Mouse (Mus musculus): ENCODE results near the gene Igfbp7. TPM values are rescaled to one million over a fixed set of nuclear protein-coding genes. Genes with fewer than 3 reads are reported as not detected.

The Igfbp7 gene
- polyA plus RNA-seq, 1 experiment from 2014 or later = 60.7 TPM

DNA sequence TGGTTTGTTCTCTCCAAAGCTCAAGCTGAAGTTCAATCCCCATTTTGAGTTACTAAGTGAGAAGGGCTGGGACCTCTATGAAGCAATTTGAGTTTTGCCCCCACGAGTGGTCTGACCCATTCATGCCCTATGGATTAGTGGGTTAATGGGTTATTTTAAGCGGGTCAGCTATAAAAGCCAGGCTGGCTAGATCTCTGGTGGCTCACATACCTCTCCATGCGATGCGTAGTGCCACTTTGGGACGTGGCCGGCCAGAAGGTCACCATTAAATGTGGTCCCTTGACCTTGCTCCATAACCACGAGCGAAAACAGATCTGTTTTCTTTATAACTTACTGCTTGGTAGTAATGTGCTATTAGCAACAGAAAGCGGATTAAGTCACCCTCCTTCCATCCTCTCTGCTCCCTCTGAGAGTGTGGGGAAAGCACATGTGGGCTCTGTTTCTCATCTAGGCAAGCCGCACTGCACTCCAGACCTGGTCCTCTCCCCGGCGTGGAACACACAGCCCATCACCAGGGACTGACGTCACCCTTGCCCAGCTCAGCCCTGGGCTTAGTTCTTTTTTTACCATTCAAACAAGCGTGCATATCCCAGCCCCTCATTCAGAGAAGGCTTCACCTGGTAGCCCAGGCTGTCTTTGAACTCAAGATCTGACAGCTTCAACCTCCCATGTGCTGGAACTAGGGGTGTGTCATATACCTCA, 28.3 kb downstream of the Igfbp7 start:
- Histone ChIP-seq H3K4me1 (ENCODE audit: control insufficient read depth, insufficient read depth, low read length) (no peaks in the 10 kb centered on the region), H3K9ac (replicated peaks; ENCODE audit: low read length) (no peak overlapping the region), H3K4me3 (replicated peaks; ENCODE audit: low read depth, low read length) (no peak overlapping the region), H3K36me3 (ENCODE audit: control insufficient read depth, insufficient read depth, low read length) (no peaks in the 10 kb centered on the region), H3K27ac (replicated peaks; ENCODE audit: low read depth, low read length) (no peak overlapping the region), H3K27me3 (ENCODE audit: control insufficient read depth, insufficient read depth, low read length) (no peaks in the 10 kb centered on the region), H3K4me2 (ENCODE audit: low read length) (no peak overlapping the region), H3K9me3 (ENCODE audit: control insufficient read depth, low read length) (no peaks in the 10 kb centered on the region)
- 72% methylated on average over 14 of the region's 14 CpGs for whole genome bisulfite sequencing
- no peak for ATAC-seq (ENCODE audit: low FRiP score, low TSS enrichment)
- no peak for DNase-seq

DNA sequence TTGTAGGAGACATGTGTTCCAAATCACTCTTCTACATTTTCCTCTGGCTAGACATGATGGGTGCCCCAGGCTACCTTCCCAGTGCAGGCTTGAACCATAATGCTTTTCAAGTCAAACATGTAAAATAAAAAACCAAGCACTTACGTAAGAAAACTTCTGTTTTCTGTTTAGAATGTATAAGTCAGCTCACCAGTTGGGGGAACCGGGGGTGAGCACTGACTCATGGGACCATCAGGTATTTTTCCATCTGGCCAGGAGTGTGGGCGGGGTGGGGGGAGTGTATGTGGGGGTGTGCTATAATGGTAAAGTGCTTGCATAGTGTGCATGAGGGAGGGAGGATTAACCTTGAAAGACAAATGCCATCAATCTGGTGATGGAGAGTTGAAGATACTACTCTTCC, 29.8 kb downstream of the Igfbp7 start:
- DNase-seq (no peak), ATAC-seq (ENCODE audit: low FRiP score, low TSS enrichment) (no peak)
- Histone ChIP-seq H3K4me3 (replicated peaks; ENCODE audit: low read depth, low read length) (no peak overlapping the region), H3K9me3 (ENCODE audit: control insufficient read depth, low read length) (no peaks in the 10 kb centered on the region), H3K27me3 (ENCODE audit: control insufficient read depth, insufficient read depth, low read length) (no peaks in the 10 kb centered on the region), H3K4me1 (ENCODE audit: control insufficient read depth, insufficient read depth, low read length) (no peaks in the 10 kb centered on the region), H3K9ac (replicated peaks; ENCODE audit: low read length) (no peak overlapping the region), H3K36me3 (ENCODE audit: control insufficient read depth, insufficient read depth, low read length) (no peaks in the 10 kb centered on the region), H3K27ac (replicated peaks; ENCODE audit: low read depth, low read length) (no peak overlapping the region), H3K4me2 (ENCODE audit: low read length) (no peak overlapping the region)
- WGBS = 93% methylated on average over 3 of the region's 3 CpGs

DNA sequence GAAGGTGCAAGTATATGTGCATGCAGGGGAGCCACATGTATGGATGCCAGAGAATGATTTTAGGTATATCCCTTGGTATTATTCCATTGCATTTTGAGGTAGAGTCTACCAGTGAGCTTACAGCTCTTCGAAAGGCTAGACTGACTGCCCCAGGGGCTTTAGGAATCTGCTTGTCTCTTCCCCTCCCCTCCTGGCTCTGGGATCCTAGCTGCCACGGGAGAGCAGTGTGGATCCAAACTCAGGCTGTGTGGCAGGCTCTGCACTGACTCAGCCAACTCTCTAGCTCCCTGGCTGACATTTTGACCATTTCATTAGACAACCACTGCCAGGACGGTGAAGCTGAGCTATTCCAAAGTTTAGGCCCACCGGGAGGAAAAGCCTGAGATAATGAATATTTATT, 32.3 kb downstream of the Igfbp7 start:
- 75% methylated on average over 4 of the region's 4 CpGs for WGBS
- Histone ChIP-seq H3K27ac (replicated peaks; ENCODE audit: low read depth, low read length) (no peak overlapping the region), H3K36me3 (ENCODE audit: control insufficient read depth, insufficient read depth, low read length) (no peaks in the 10 kb centered on the region), H3K4me3 (replicated peaks; ENCODE audit: low read depth, low read length) (no peak overlapping the region), H3K9ac (replicated peaks; ENCODE audit: low read length) (no peak overlapping the region), H3K4me1 (ENCODE audit: control insufficient read depth, insufficient read depth, low read length) (no peaks in the 10 kb centered on the region), H3K9me3 (ENCODE audit: control insufficient read depth, low read length) (no peaks in the 10 kb centered on the region), H3K27me3 (ENCODE audit: control insufficient read depth, insufficient read depth, low read length) (no peaks in the 10 kb centered on the region), H3K4me2 (ENCODE audit: low read length) (no peak overlapping the region)
- ATAC-seq (ENCODE audit: low FRiP score, low TSS enrichment) (no peak), DNase-seq (no peak)

DNA sequence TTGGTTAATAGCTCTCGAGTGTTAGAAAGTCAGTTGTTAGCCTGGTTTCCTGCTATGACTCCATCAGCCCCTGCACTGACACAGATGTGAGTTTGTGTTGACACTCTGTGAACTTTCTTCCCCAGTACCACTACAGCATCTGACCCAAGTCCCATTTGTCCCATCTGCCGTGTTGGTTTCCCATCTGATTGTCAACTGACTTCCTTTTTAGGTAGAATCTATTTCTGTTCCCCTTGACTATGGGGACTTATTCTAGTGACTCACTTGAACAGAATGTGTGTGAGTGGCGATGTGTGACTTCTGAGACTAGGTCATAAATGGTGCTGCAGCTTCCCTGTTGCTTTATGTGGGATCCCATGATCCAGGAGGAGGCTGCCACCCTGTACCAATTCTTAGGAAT, 32.9 kb downstream of the Igfbp7 start:
- DNase-seq (no peak), ATAC-seq (ENCODE audit: low FRiP score, low TSS enrichment) (no peak)
- no peak overlapping the region for H3K9ac ChIP-seq (replicated peaks; ENCODE audit: low read length)
- no peaks in the 10 kb centered on the region for H3K36me3 ChIP-seq (ENCODE audit: control insufficient read depth, insufficient read depth, low read length)
- H3K27me3 ChIP-seq (ENCODE audit: control insufficient read depth, insufficient read depth, low read length) = no peaks in the 10 kb centered on the region
- H3K27ac ChIP-seq (replicated peaks; ENCODE audit: low read depth, low read length) = no peak overlapping the region
- H3K4me3 ChIP-seq (replicated peaks; ENCODE audit: low read depth, low read length) = no peak overlapping the region
- H3K4me1 ChIP-seq (ENCODE audit: control insufficient read depth, insufficient read depth, low read length) = no peaks in the 10 kb centered on the region
- WGBS = 89% methylated on average over 3 of the region's 3 CpGs
- no peak overlapping the region for H3K4me2 ChIP-seq (ENCODE audit: low read length)
- H3K9me3 ChIP-seq (ENCODE audit: control insufficient read depth, low read length) = no peaks in the 10 kb centered on the region

DNA sequence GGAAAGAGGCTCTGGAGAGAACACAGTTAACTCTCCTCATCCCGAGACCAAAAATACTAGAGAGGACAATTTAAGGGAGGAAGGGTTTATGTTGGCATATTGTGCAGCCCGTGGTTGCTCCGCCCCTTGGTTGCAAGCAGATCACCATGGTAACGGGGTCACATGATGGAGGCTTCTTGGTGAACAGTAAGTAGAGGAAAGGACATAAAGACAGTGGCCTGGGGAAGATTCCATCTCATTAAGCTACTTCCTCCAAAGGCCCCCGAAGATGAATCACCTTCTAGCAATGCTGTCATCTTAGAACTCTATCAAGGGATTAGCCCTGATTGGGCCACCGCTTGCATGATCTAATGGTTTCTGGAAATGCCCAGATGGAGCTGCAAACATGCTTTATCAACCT, 35.1 kb downstream of the Igfbp7 start:
- no peak for ATAC-seq (ENCODE audit: low FRiP score, low TSS enrichment)
- H3K4me1 ChIP-seq (ENCODE audit: control insufficient read depth, insufficient read depth, low read length) = no peaks in the 10 kb centered on the region
- no peak overlapping the region for H3K4me3 ChIP-seq (replicated peaks; ENCODE audit: low read depth, low read length)

DNA sequence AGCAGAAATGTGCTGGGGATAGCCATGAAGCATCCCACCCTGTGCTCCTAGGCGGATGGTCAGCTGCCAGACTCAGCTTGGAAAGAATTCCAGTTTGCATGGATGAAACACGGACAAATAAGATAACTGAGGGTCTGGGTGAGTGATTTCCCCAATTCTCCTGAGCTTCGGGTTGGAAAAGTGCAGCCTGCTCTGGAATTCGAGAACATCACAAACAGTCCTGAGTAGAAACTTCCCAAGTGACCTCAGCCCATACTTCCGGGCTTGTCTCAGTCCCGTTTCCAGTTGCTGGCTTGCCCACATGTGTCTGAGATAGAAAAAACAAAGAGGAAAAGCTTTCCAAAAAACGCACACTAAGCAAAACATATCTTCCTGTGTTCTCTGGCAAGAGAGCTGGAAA, 35.6 kb downstream of the Igfbp7 start:
- Histone ChIP-seq H3K4me2 (ENCODE audit: low read length) (no peak overlapping the region), H3K9me3 (ENCODE audit: control insufficient read depth, low read length) (no peaks in the 10 kb centered on the region), H3K27ac (replicated peaks; ENCODE audit: low read depth, low read length) (no peak overlapping the region), H3K27me3 (ENCODE audit: control insufficient read depth, insufficient read depth, low read length) (no peaks in the 10 kb centered on the region), H3K36me3 (ENCODE audit: control insufficient read depth, insufficient read depth, low read length) (no peaks in the 10 kb centered on the region), H3K4me1 (ENCODE audit: control insufficient read depth, insufficient read depth, low read length) (no peaks in the 10 kb centered on the region), H3K9ac (replicated peaks; ENCODE audit: low read length) (no peak overlapping the region), H3K4me3 (replicated peaks; ENCODE audit: low read depth, low read length) (no peak overlapping the region)
- ATAC-seq (ENCODE audit: low FRiP score, low TSS enrichment) (no peak), DNase-seq (no peak)
- 85% methylated on average over 7 of the region's 7 CpGs for WGBS

More for the DNA sequence above, 35.1 kb downstream of the Igfbp7 start:
- WGBS = 61% methylated on average over 6 of the region's 6 CpGs
- H3K27me3 ChIP-seq (ENCODE audit: control insufficient read depth, insufficient read depth, low read length) = no peaks in the 10 kb centered on the region
- no peaks in the 10 kb centered on the region for H3K36me3 ChIP-seq (ENCODE audit: control insufficient read depth, insufficient read depth, low read length)
- DNase-seq = peak; percentile 39
- no peaks in the 10 kb centered on the region for H3K9me3 ChIP-seq (ENCODE audit: control insufficient read depth, low read length)
- no peak overlapping the region for H3K4me2 ChIP-seq (ENCODE audit: low read length)
- no peak overlapping the region for H3K27ac ChIP-seq (replicated peaks; ENCODE audit: low read depth, low read length)
- H3K9ac ChIP-seq (replicated peaks; ENCODE audit: low read length) = no peak overlapping the region

DNA sequence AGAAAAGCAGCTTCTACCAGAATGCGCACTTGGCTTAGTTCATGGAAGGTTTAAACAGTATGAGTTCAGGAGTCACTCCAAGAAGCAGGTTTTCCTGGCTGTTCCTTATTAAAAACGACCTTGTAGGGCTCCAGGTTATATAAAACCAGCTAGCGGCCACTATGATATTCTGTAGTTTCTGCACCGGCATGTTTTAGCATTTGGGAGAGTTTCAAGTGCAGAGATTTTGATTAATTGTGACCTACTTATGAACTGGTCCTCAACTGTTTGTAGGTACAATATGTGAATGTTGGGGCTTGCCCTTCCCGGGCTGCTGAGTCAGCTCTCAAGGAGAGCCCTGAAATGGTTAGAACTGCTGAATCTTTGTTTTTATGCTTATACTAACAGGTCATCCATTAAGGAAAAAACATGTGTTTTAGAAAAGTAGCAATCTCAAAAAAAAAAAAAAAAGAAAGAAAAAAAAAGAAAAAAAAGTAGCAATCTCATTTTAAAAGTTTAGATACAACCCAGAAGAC, 37.4 kb downstream of the Igfbp7 start:
- Histone ChIP-seq H3K27ac (replicated peaks; ENCODE audit: low read depth, low read length) (no peak overlapping the region), H3K36me3 (ENCODE audit: control insufficient read depth, insufficient read depth, low read length) (no peaks in the 10 kb centered on the region), H3K4me1 (ENCODE audit: control insufficient read depth, insufficient read depth, low read length) (no peaks in the 10 kb centered on the region), H3K27me3 (ENCODE audit: control insufficient read depth, insufficient read depth, low read length) (no peaks in the 10 kb centered on the region), H3K9me3 (ENCODE audit: control insufficient read depth, low read length) (no peaks in the 10 kb centered on the region), H3K4me2 (ENCODE audit: low read length) (no peak overlapping the region), H3K4me3 (replicated peaks; ENCODE audit: low read depth, low read length) (no peak overlapping the region), H3K9ac (replicated peaks; ENCODE audit: low read length) (no peak overlapping the region)
- 88% methylated on average over 5 of the region's 5 CpGs for WGBS
- no peak for DNase-seq
- no peak for ATAC-seq (ENCODE audit: low FRiP score, low TSS enrichment)

DNA sequence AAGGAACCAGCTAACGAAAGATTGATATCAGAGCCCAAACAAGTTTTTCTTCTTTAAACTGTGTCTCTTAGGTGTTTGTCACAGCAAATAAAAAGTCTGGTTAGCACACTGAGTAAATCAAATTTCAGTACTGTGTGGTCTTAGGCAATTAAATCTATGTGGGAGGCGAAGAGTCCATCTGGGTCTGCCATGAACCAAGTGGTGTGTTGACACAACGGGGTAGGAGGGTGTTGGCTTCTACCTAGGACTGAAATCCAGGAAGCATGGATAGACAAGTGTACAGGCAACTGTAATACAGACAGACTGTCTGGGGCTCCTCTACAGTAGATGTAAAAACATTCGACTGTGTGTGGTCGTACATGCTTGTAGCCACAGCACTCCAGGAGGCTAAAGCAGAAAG, 38.4 kb downstream of the Igfbp7 start:
- ATAC-seq (ENCODE audit: low FRiP score, low TSS enrichment) (no peak), DNase-seq (no peak)
- Histone ChIP-seq H3K4me3 (replicated peaks; ENCODE audit: low read depth, low read length) (no peak overlapping the region), H3K4me1 (ENCODE audit: control insufficient read depth, insufficient read depth, low read length) (no peaks in the 10 kb centered on the region), H3K9ac (replicated peaks; ENCODE audit: low read length) (no peak overlapping the region), H3K9me3 (ENCODE audit: control insufficient read depth, low read length) (no peaks in the 10 kb centered on the region), H3K4me2 (ENCODE audit: low read length) (no peak overlapping the region), H3K27ac (replicated peaks; ENCODE audit: low read depth, low read length) (no peak overlapping the region), H3K36me3 (ENCODE audit: control insufficient read depth, insufficient read depth, low read length) (no peaks in the 10 kb centered on the region), H3K27me3 (ENCODE audit: control insufficient read depth, insufficient read depth, low read length) (no peaks in the 10 kb centered on the region)
- 94% methylated on average over 5 of the region's 5 CpGs for WGBS

DNA sequence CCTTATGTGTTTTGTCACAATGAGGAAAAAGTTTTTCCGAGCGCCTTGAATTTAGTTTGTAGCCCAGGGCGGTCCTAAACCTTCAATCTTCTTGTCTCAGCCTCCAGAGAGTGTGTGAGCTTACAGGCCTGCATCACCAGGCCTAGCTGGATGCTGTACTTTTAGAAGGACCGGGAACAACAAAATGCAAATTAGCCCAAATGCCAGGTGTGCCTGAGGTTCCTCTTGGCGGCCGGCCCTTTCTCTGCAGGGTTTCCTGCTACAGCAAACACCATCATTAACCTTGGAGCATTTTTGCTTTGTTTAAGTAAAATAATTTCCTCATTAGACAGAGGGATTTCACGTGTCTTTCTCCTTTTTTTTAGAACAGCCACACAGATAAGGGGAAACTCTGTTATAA, 39.6 kb downstream of the Igfbp7 start:
- H3K27ac ChIP-seq (replicated peaks; ENCODE audit: low read depth, low read length) = no peak overlapping the region
- H3K4me2 ChIP-seq (ENCODE audit: low read length) = no peak overlapping the region
- no peaks in the 10 kb centered on the region for H3K4me1 ChIP-seq (ENCODE audit: control insufficient read depth, insufficient read depth, low read length)
- no peaks in the 10 kb centered on the region for H3K36me3 ChIP-seq (ENCODE audit: control insufficient read depth, insufficient read depth, low read length)
- no peaks in the 10 kb centered on the region for H3K9me3 ChIP-seq (ENCODE audit: control insufficient read depth, low read length)
- 44% methylated on average over 7 of the region's 7 CpGs for WGBS
- no peak overlapping the region for H3K9ac ChIP-seq (replicated peaks; ENCODE audit: low read length)
- no peaks in the 10 kb centered on the region for H3K27me3 ChIP-seq (ENCODE audit: control insufficient read depth, insufficient read depth, low read length)
- no peak for ATAC-seq (ENCODE audit: low FRiP score, low TSS enrichment)
- H3K4me3 ChIP-seq (replicated peaks; ENCODE audit: low read depth, low read length) = no peak overlapping the region
- no peak for DNase-seq
